Mouse (Mus musculus) small intestine, adult 2 months (tissue): ENCODE results near the gene Hpca.
A peak's percentile ranks its signal among the peaks of the same experiment; 100 is the strongest.

Experiments
- CTCF ChIP-seq: fragments of 200-500 bp; IDR thresholded peaks from 2 replicates; pipeline ENCODE4 v1.5.1; 2012; ENCODE audit warnings: low read depth, mild to moderate bottlenecking, control low read depth, inconsistent platforms, low read length, moderate library complexity, mixed read lengths; ENCODE audit not compliant: insufficient replicate concordance, insufficient read length; ENCODE audit errors: extremely low read depth
- POLR2A ChIP-seq: fragments of 200-500 bp; IDR thresholded peaks from 2 replicates; pipeline ENCODE4 v1.6.1; 2012; ENCODE audit warnings: low read depth, mild to moderate bottlenecking, control low read depth, inconsistent platforms, low read length, moderate library complexity

DNA sequence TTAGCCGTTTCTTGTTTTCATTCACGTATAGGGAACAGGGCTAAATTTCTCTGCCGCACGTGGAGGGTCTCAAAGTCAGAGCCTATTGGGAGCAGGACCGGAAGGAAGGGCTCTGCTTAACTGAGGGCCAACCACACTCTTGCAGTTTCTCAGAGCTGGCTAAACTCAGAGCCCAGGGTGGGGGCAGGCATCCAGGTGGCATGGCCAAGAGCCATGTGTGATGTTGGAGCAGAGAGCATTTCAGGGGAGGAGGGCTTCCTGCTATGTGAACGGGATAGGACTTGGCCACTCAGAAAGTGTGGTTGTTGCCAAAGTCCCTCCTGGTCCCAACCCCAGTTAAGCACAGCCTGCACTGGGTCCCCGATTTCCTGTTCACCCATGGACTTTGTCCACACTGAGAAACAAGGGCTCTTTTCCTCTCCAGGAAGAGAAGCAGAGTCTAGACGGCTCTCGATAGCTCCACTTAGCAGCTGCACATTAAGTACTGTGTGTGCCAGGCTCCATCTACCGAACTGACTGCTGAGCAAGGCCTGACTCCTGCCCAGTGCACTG lies 14.4 kb downstream of the Hpca start:
- TF ChIP-seq POLR2A = peak; percentile 59; the same call in 1 of the 2 replicates
- no peak for TF ChIP-seq CTCF
